Mouse (Mus musculus) G1E (cell line): ENCODE measurements around the gene Stab2.

Source experiments
- CTCF ChIP-seq: IDR thresholded peaks from 2 replicates; pipeline ENCODE4 v1.5.1; 2012; ENCODE audit warnings: low read depth, low read length, inconsistent platforms, mixed read lengths
- POLR2AphosphoS5 ChIP-seq: IDR thresholded peaks from 2 replicates; pipeline ENCODE4 v1.6.1; 2012; ENCODE audit warnings: low read depth, low read length, inconsistent platforms; ENCODE audit not compliant: insufficient replicate concordance

DNA sequence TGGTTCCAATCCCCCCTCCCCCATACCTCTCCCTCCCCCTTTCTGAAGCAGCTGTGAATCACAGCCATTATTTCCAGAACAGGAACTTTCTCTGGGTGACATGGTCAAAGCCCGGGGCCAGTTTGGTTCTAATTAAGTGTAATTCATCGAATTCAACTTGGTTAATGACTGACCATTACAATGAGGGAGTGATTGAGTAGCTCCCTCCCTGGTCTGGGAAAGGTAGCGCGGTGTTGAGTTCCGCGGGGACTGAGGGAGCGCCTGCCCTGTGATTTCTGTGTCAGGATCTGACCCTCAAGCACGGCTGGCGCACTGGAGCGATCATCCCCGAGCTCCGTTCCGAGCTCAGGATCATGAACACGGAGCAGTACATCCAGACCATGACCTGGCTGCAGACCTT is 183.0 kb downstream of the Stab2 start:
- no peak for TF ChIP-seq CTCF
- TF ChIP-seq POLR2AphosphoS5, result no peak
